Mouse (Mus musculus): Measurements from ENCODE around the gene Efcab2. TPM values are rescaled to one million over a fixed set of nuclear protein-coding genes. Genes with fewer than 3 reads are reported as not detected.
A peak's percentile ranks its signal among the peaks of the same experiment; 100 is the strongest.
"Not testable (repeated sequence)": the region's sequence is repeated elsewhere in the genome, so short reads cannot be mapped to it uniquely, and the experiment has no call there.

Gene Efcab2
- polyA plus RNA-seq, 1 experiment from 2014 or later = 7.4 TPM

DNA sequence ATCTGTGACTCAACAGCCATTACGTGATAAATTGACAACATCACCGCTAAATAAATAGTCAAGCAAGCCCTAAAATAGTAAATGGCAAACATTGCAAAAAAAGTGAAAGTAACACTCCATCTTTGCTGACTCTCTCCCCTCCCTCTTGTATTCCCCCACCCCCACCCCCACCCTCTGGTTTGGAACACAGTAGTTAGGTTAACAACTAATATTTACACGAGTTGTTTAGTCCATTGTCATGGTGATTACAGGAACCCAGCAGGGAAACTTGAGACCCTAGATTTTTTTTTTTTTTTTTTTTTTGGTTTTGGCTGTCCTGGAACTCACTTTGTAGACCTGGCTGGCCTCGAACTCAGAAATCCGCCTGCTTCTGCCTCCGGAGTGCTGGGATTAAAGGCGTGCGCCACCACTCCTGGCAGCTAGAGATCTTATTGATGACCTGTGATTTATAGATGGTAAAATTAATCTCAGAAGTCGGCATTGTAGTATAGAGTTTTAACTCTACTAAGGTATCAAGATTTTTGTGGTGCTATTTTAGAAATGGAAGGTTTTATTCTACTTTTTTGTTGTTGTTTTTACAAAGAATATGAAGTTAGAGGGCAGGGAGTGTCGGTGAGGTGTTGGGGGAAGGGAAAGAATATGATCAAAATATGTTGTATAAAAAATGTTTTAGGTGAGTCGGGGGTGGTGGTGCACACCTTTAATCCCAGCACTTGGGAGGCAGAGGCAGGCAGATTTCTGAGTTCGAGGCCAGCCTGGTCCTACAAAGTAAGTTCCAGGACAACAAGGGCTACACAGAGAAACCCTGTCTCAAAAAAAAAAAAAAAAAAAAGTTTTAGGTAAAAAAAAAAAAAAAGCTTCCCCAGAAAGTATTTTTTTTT is 1.1 kb downstream of the Efcab2 start:
- Histone ChIP-seq H3K9ac (peak overlapping the region; percentile 96), H3K4me2 (peak overlapping the region; percentile 69), H3K4me1 (no peaks in the 10 kb centered on the region), H3K27ac (peak overlapping the region; percentile 100), H3K4me3 (peak overlapping the region; percentile 68), H3K9me3 (replicated peaks) (no peaks in the 10 kb centered on the region), H3K36me3 (ENCODE audit: poor library complexity, severe bottlenecking) (no peaks in the 10 kb centered on the region), H3K27me3 (no peaks in the 10 kb centered on the region)
- ATAC-seq = peak; percentile 11; the same call in 1 of the 2 replicates
- 65% methylated on average over 12 of the region's 12 CpGs for WGBS

DNA sequence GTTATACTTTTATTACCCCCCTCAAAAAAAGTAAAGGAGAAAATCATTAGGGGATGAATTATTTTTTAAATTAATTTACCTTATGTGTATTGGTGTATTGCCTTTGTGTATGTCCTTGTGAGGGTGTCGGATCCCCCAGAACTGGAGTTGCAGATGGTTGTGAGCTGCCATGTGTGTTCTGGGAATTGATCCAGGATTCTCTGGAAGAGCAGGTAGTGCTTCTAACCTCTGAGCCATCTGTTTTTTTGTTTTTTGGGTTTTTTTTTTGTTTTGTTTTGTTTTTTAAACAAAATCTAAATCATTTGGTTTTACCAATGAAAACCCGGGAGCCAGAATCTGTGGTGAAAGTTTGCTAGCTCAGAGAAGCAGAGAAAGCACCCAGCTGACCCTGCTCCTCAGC is 1.8 kb downstream of the Efcab2 start:
- H3K27ac ChIP-seq = no peak overlapping the region
- no peaks in the 10 kb centered on the region for H3K27me3 ChIP-seq
- 68% methylated on average over 2 of the region's 2 CpGs for WGBS
- no peak for ATAC-seq
- H3K4me2 ChIP-seq = no peak overlapping the region
- no peaks in the 10 kb centered on the region for H3K9me3 ChIP-seq (replicated peaks)
- no peak overlapping the region for H3K4me3 ChIP-seq
- H3K4me1 ChIP-seq = no peaks in the 10 kb centered on the region
- no peaks in the 10 kb centered on the region for H3K36me3 ChIP-seq (ENCODE audit: poor library complexity, severe bottlenecking)
- H3K9ac ChIP-seq = no peak overlapping the region

DNA sequence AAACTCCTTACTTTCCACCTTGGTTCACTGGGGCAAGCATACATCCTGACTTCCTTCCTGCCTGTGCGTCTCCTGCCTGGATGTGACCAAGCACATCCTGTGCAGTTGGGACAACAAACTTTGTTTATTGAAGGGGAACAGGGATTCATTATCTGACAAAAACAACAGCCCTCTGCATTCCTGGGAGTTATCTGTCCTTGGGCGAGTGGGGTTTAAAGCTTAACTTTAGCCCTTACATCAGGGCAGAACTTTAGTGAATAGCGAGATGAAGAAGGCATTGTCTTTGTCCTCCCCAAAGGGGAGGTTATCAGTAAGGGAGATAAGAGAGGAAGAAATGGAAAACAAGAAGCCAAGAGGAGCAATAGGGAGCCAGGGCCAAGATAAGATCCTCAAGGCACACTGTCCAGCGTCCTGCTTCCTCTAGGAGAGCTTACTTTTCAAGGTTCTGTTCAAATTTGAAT is 3.0 kb downstream of the Efcab2 start:
- ATAC-seq = no peak
- no peaks in the 10 kb centered on the region for H3K9me3 ChIP-seq (replicated peaks)
- H3K27me3 ChIP-seq = no peaks in the 10 kb centered on the region
- no peak overlapping the region for H3K27ac ChIP-seq
- no peak overlapping the region for H3K4me3 ChIP-seq
- no peaks in the 10 kb centered on the region for H3K36me3 ChIP-seq (ENCODE audit: poor library complexity, severe bottlenecking)
- H3K9ac ChIP-seq = no peak overlapping the region
- no peaks in the 10 kb centered on the region for H3K4me1 ChIP-seq
- H3K4me2 ChIP-seq = no peak overlapping the region
- 77% methylated on average over 4 of the region's 4 CpGs for WGBS

GRCm38 (mm10) chr1:178413367-178413766 is 7.5 kb downstream of the Efcab2 start:
- H3K4me1 ChIP-seq; H3K4me2 ChIP-seq; H3K27ac ChIP-seq; ATAC-seq; H3K4me3 ChIP-seq; H3K9ac ChIP-seq; H3K36me3 ChIP-seq (ENCODE audit: poor library complexity, severe bottlenecking); H3K27me3 ChIP-seq; H3K9me3 ChIP-seq (replicated peaks): not testable (repeated sequence)
- WGBS = 94% methylated on average over 2 of the region's 2 CpGs

GRCm38 (mm10) chr1:178419608-178420007 is 13.7 kb downstream of the Efcab2 start:
- 93% methylated on average over 2 of the region's 2 CpGs for WGBS
- ATAC-seq = no peak
- no peaks in the 10 kb centered on the region for H3K27me3 ChIP-seq

DNA sequence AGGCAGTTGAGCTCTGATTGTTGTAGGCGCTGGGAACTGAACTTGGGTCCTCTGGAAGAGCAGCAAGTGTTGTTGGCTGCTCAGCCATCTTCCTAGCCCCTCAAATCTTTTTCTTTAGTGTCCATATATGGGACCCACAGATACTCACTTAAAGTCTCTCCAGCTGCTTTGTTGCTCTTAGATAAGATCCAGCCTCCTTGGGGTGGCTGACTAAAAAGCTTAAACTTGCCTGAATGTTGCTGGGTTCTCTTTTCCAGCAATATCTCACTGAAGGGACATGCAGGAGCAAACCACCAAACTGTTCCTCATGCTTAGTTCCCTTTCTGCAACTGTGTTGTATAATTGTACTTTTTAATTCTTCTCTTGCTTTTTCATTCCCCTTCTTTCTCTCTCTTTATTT is 17.8 kb downstream of the Efcab2 start:
- Histone ChIP-seq H3K4me1 (no peaks in the 10 kb centered on the region), H3K4me3 (no peak overlapping the region), H3K36me3 (ENCODE audit: poor library complexity, severe bottlenecking) (no peaks in the 10 kb centered on the region), H3K27ac (no peak overlapping the region), H3K27me3 (no peaks in the 10 kb centered on the region), H3K9ac (no peak overlapping the region), H3K4me2 (no peak overlapping the region), H3K9me3 (replicated peaks) (no peaks in the 10 kb centered on the region)
- 90% methylated on average over 1 of the region's 1 CpGs for WGBS
- ATAC-seq = no peak

More at GRCm38 (mm10) chr1:178419608-178420007, 13.7 kb downstream of the Efcab2 start:
- Histone ChIP-seq H3K36me3 (ENCODE audit: poor library complexity, severe bottlenecking) (no peaks in the 10 kb centered on the region), H3K9me3 (replicated peaks) (no peaks in the 10 kb centered on the region), H3K27ac (no peak overlapping the region), H3K4me1 (no peaks in the 10 kb centered on the region), H3K4me2 (no peak overlapping the region), H3K4me3 (no peak overlapping the region), H3K9ac (no peak overlapping the region)

GRCm38 (mm10) chr1:178431619-178432444 is 25.9 kb downstream of the Efcab2 start:
- ATAC-seq = no peak
- no peaks in the 10 kb centered on the region for H3K9me3 ChIP-seq (replicated peaks)
- H3K4me3 ChIP-seq = no peak overlapping the region
- no peaks in the 10 kb centered on the region for H3K36me3 ChIP-seq (ENCODE audit: poor library complexity, severe bottlenecking)
- H3K4me2 ChIP-seq = no peak overlapping the region
- no peak overlapping the region for H3K9ac ChIP-seq
- H3K27ac ChIP-seq = no peak overlapping the region
- no peaks in the 10 kb centered on the region for H3K4me1 ChIP-seq
- no peaks in the 10 kb centered on the region for H3K27me3 ChIP-seq
- 83% methylated on average over 4 of the region's 4 CpGs for WGBS

GRCm38 (mm10) chr1:178433619-178434018 is 27.7 kb downstream of the Efcab2 start:
- no peak overlapping the region for H3K27ac ChIP-seq
- H3K4me2 ChIP-seq = no peak overlapping the region
- no peaks in the 10 kb centered on the region for H3K9me3 ChIP-seq (replicated peaks)
- ATAC-seq = no peak
- no peaks in the 10 kb centered on the region for H3K27me3 ChIP-seq
- 89% methylated on average over 1 of the region's 1 CpGs for WGBS
- no peak overlapping the region for H3K4me3 ChIP-seq
- H3K9ac ChIP-seq = no peak overlapping the region
- H3K36me3 ChIP-seq (ENCODE audit: poor library complexity, severe bottlenecking) = no peaks in the 10 kb centered on the region
- no peaks in the 10 kb centered on the region for H3K4me1 ChIP-seq

DNA sequence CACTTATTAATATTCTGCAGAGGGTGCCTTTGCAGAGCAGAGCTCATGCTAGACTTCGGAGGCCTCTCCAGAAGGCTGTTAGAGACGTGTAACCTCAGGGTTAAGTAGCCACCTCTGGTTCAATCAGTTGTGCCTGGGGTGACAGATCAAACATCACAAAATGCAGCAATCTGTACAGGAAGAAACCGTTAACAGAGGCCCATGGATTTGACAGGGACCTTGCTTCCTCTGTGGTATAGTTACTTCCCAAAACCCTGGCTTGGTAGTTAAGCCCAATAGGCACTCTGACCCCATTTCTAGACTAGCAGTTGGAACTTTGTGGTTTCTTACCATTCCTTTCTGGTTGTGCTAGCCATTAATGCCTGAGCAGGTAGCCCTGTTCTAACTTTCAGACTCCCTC is 38.5 kb downstream of the Efcab2 start:
- no peak overlapping the region for H3K27ac ChIP-seq

GRCm38 (mm10) chr1:178447036-178447435 is 41.2 kb downstream of the Efcab2 start:
- no peak overlapping the region for H3K9ac ChIP-seq
- H3K27ac ChIP-seq = no peak overlapping the region
- WGBS = 98% methylated on average over 1 of the region's 1 CpGs
- no peaks in the 10 kb centered on the region for H3K4me1 ChIP-seq
- H3K27me3 ChIP-seq = no peaks in the 10 kb centered on the region
- H3K4me3 ChIP-seq = no peak overlapping the region
- no peak overlapping the region for H3K4me2 ChIP-seq
- no peak for ATAC-seq
- no peaks in the 10 kb centered on the region for H3K9me3 ChIP-seq (replicated peaks)
- H3K36me3 ChIP-seq (ENCODE audit: poor library complexity, severe bottlenecking) = no peaks in the 10 kb centered on the region

More for the DNA sequence above, 38.5 kb downstream of the Efcab2 start:
- Histone ChIP-seq H3K9ac (no peak overlapping the region), H3K4me3 (no peak overlapping the region), H3K36me3 (ENCODE audit: poor library complexity, severe bottlenecking) (no peaks in the 10 kb centered on the region), H3K4me1 (no peaks in the 10 kb centered on the region), H3K27me3 (no peaks in the 10 kb centered on the region), H3K4me2 (no peak overlapping the region), H3K9me3 (replicated peaks) (no peaks in the 10 kb centered on the region)
- ATAC-seq = no peak
- 50% methylated on average over 3 of the region's 3 CpGs for WGBS

DNA sequence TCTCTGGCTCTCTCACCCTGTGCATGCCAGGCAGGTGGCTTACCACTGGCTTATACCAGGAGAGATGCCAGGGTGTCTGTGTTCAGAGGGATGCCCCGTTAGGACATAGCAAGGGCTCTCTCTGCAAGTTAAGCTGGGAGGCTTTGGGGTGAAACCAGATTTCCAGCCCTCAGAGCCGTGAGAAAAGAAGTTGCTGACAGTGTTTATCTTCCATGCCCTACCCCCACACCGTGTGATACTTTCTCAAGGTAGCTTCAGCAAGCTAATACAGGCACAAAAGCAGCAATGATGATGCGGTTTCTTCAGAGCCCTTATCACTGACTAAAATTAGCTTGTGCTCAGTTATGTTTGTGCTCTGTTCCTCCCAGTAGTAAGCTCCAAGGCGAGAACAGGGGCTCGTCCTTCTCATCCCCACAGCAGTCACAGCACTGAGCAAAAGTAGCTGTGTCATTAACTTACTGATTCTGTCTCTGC is 42.4 kb downstream of the Efcab2 start:
- no peak overlapping the region for H3K4me3 ChIP-seq
- ATAC-seq = no peak
- no peaks in the 10 kb centered on the region for H3K9me3 ChIP-seq (replicated peaks)
- 66% methylated on average over 6 of the region's 6 CpGs for WGBS
- no peak overlapping the region for H3K4me2 ChIP-seq
- no peak overlapping the region for H3K27ac ChIP-seq
- no peaks in the 10 kb centered on the region for H3K27me3 ChIP-seq
- H3K4me1 ChIP-seq = no peaks in the 10 kb centered on the region
- no peak overlapping the region for H3K9ac ChIP-seq
- no peaks in the 10 kb centered on the region for H3K36me3 ChIP-seq (ENCODE audit: poor library complexity, severe bottlenecking)

DNA sequence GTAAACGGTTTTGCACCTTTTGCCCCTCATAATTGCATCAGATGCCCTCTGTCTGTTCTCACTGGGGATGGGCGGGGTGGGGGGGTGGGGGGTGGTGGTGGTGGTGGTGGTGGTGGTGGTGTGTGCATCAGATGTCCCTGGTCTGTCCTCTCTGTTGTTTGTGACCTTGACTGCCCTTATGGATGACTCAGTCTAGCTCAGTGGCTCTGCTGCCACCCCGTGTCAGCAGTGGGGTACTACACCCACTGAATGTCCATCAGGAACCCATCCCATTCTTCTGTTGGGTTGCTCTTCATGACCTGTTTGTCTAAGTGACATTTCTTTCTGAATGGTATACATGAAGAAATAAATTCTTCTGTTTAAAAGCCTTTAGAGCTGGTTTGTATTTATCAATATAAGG is 43.3 kb downstream of the Efcab2 start:
- H3K9me3 ChIP-seq (replicated peaks) = no peaks in the 10 kb centered on the region
- no peak overlapping the region for H3K4me2 ChIP-seq
- H3K27ac ChIP-seq = no peak overlapping the region
- peak; percentile 85 for ATAC-seq
- no peaks in the 10 kb centered on the region for H3K27me3 ChIP-seq
- H3K36me3 ChIP-seq (ENCODE audit: poor library complexity, severe bottlenecking) = no peaks in the 10 kb centered on the region
- H3K9ac ChIP-seq = no peak overlapping the region
- WGBS = 20% methylated on average over 3 of the region's 3 CpGs
- H3K4me3 ChIP-seq = no peak overlapping the region
- no peaks in the 10 kb centered on the region for H3K4me1 ChIP-seq
